Mouse (Mus musculus) heart, embryonic 16.5 days (tissue): ENCODE data around the gene Clnk. TPM values are rescaled to one million over a fixed set of nuclear protein-coding genes. Genes with fewer than 3 reads are reported as not detected.

Experiments used
- ATAC-seq: fragments of 200-750 bp; cut with Nextera tagmentation; replicated peaks from 2 replicates; pipeline ENCODE4 v1.8.0; 2017; ENCODE audit warnings: moderate number of reproducible peaks; ENCODE audit not compliant: insufficient read depth, low FRiP score; ENCODE audit errors: extremely low read depth
- H3K27ac ChIP-seq: fragments of 300-500 bp; sonication (generic); 2 replicates; pipeline ENCODE4 v1.5.1; 2014; ENCODE audit warnings: mild to moderate bottlenecking, low read length, control low read depth, moderate library complexity
- H3K27me3 ChIP-seq: fragments of 300-500 bp; sonication (generic); 2 replicates; pipeline ENCODE4 v1.6.1; 2014; ENCODE audit warnings: low read length, mixed read lengths; ENCODE audit not compliant: control insufficient read depth, insufficient read depth
- H3K36me3 ChIP-seq: fragments of 300-500 bp; sonication (generic); 2 replicates; pipeline ENCODE4 v1.6.1; 2014; ENCODE audit not compliant: control insufficient read depth, insufficient read depth
- H3K4me1 ChIP-seq: fragments of 300-500 bp; sonication (generic); 2 replicates; pipeline ENCODE4 v1.6.1; 2014; ENCODE audit warnings: low read length, mixed read lengths; ENCODE audit not compliant: control insufficient read depth, insufficient read depth
- H3K4me2 ChIP-seq: fragments of 300-500 bp; sonication (generic); 2 replicates; pipeline ENCODE4 v1.6.1; 2014; ENCODE audit warnings: low read depth, mild to moderate bottlenecking, control low read depth, low read length
- H3K4me3 ChIP-seq: fragments of 300-500 bp; sonication (generic); 2 replicates; pipeline ENCODE4 v1.5.1; 2014; ENCODE audit warnings: mild to moderate bottlenecking, control low read depth, low read length
- H3K9ac ChIP-seq: fragments of 300-500 bp; sonication (generic); 2 replicates; pipeline ENCODE4 v1.6.1; 2014; ENCODE audit warnings: low read length, control low read depth
- H3K9me3 ChIP-seq: fragments of 300-500 bp; sonication (generic); replicated peaks from 2 replicates; pipeline ENCODE4 v1.6.1; 2016; ENCODE audit warnings: low read length; ENCODE audit not compliant: control insufficient read depth
- WGBS: fragments of 180-500 bp; shearing (Covaris S2); extraction: QIAGEN DNeasy Blood & Tissue Kit; methylation state at CpG from one replicate; pipeline ENCODE4 v1.1.7; 2014; 5-methylcytosine and 5-hydroxymethylcytosine counted together
- polyA plus RNA-seq: library from polyadenylated mRNA; unstranded; fragments of >200 nt; fragmentation: Nextera tagmentation; extraction: Ambion mirVana; gene quantifications from 2 replicates; pipeline ENCODE4 v1.2.1, GENCODE M21; 2015

Clnk gene
- polyA plus RNA-seq, 1 experiment from 2014 or later: 0.34 TPM

DNA sequence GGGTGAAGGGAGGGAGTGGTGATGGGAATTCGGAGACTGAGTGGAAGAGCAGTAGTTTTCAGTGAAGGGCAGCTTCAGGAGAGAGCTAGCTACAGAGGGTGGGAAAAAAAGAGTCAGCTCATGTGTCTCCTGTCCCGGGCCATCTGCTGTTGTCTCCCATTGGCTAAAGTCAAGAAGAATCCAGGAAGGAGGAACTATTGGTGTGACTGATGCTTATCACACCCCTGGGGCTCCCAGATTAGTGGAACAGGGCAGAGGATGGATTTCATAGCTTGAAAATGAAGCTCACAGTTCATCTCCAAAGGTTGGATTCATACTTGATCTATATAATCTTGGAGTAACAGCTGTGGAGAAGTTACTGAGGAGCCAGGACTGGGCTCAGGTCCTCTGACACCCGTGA, 13.6 kb downstream of the Clnk start:
- 52% methylated on average over 3 of the region's 3 CpGs for WGBS
- Histone ChIP-seq H3K4me2 (no peak overlapping the region), H3K9ac (no peak overlapping the region), H3K27me3 (no peaks in the 10 kb centered on the region), H3K4me3 (no peak overlapping the region), H3K27ac (no peak overlapping the region), H3K36me3 (no peaks in the 10 kb centered on the region), H3K4me1 (no peaks in the 10 kb centered on the region), H3K9me3 (no peaks in the 10 kb centered on the region)
- no peak for ATAC-seq

DNA sequence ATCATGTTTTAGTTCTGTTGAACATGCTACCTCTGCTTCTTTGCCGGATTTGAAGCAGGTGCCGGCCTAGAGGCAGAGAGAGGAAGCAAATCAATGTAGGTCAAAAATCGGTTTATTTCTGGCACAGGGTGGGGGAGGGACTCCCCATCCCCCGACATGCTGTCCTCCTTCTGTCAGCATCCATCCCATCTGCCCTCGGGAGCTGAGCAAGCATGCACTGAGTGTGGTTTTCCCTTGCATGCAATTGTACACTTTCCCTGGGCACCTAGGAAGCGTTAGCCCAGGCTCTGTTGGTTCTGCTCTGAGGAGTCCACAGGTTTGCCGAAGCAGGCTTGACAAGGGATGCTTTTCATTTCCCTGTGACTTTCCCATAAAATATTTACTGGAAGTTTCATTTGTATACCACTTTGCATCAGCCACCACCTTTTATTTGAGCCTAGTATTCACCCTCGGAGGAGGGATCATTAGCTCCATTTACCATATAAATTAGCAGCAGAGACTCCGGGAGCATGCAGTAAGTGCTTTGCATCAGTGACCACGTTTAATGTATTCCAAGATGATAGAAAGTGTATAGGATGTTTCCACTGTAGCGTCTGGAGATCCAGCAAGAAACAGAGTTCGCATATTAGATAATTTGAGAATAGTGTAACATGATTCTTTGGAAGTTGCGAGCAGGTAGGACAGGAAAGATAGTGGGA, 14.2 kb downstream of the Clnk start:
- 65% methylated on average over 13 of the region's 13 CpGs for WGBS
- ATAC-seq: no peak

GRCm38 (mm10) chr5:38858015-38858721, 18.4 kb downstream of the Clnk start:
- no peaks in the 10 kb centered on the region for H3K9me3 ChIP-seq
- no peak overlapping the region for H3K4me3 ChIP-seq
- no peaks in the 10 kb centered on the region for H3K4me1 ChIP-seq
- no peak overlapping the region for H3K4me2 ChIP-seq
- H3K36me3 ChIP-seq: no peaks in the 10 kb centered on the region
- H3K27ac ChIP-seq: no peak overlapping the region
- 51% methylated on average over 4 of the region's 4 CpGs for WGBS
- H3K9ac ChIP-seq: no peak overlapping the region
- ATAC-seq: no peak
- no peaks in the 10 kb centered on the region for H3K27me3 ChIP-seq

More for the DNA sequence above, 14.2 kb downstream of the Clnk start:
- no peak overlapping the region for H3K27ac ChIP-seq
- H3K4me1 ChIP-seq: no peaks in the 10 kb centered on the region
- no peaks in the 10 kb centered on the region for H3K27me3 ChIP-seq
- H3K4me3 ChIP-seq: no peak overlapping the region
- H3K9me3 ChIP-seq: no peaks in the 10 kb centered on the region
- no peaks in the 10 kb centered on the region for H3K36me3 ChIP-seq
- no peak overlapping the region for H3K4me2 ChIP-seq
- no peak overlapping the region for H3K9ac ChIP-seq

GRCm38 (mm10) chr5:38857591-38857990, 19.0 kb downstream of the Clnk start:
- Histone ChIP-seq H3K4me3 (no peak overlapping the region), H3K9me3 (peaks cover 3% of the 10 kb centered on the region; the same call in 1 of the 2 replicates), H3K4me1 (no peaks in the 10 kb centered on the region), H3K9ac (no peak overlapping the region), H3K27me3 (no peaks in the 10 kb centered on the region), H3K27ac (no peak overlapping the region), H3K36me3 (no peaks in the 10 kb centered on the region), H3K4me2 (no peak overlapping the region)
- ATAC-seq: no peak
- WGBS: 64% methylated on average over 1 of the region's 1 CpGs

DNA sequence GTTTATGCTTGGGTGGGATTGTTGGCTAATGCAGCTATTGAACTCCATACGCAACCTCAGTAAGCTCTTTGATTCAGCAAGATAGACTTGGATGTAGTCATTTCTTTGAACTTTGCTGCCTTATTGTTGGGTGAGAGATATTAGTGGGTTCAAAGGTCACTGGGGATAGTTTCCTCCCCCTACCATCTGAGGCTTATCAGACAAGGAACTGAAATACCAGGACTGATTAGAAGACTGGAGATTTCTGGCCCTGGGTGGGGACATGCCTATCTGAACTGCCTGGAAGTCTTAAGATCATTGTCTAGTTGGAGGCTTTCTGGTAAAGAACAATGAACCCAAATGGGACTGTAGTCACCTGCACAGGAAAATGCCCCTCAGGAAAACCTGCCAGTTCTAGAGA, 26.4 kb downstream of the Clnk start:
- no peak for ATAC-seq
- H3K36me3 ChIP-seq: no peaks in the 10 kb centered on the region
- WGBS: 92% methylated on average over 1 of the region's 1 CpGs
- no peaks in the 10 kb centered on the region for H3K4me1 ChIP-seq
- no peak overlapping the region for H3K9ac ChIP-seq
- no peak overlapping the region for H3K4me3 ChIP-seq
- H3K9me3 ChIP-seq: peaks cover 4% of the 10 kb centered on the region; the same call in 1 of the 2 replicates
- no peak overlapping the region for H3K27ac ChIP-seq
- no peaks in the 10 kb centered on the region for H3K27me3 ChIP-seq
- no peak overlapping the region for H3K4me2 ChIP-seq

GRCm38 (mm10) chr5:38845529-38845928, 31.1 kb downstream of the Clnk start:
- Histone ChIP-seq H3K36me3 (no peaks in the 10 kb centered on the region), H3K9ac (no peak overlapping the region), H3K4me1 (no peaks in the 10 kb centered on the region), H3K4me2 (no peak overlapping the region), H3K27ac (no peak overlapping the region), H3K4me3 (no peak overlapping the region), H3K27me3 (no peaks in the 10 kb centered on the region), H3K9me3 (no peaks in the 10 kb centered on the region)
- WGBS: 27% methylated on average over 3 of the region's 3 CpGs
- ATAC-seq: no peak

DNA sequence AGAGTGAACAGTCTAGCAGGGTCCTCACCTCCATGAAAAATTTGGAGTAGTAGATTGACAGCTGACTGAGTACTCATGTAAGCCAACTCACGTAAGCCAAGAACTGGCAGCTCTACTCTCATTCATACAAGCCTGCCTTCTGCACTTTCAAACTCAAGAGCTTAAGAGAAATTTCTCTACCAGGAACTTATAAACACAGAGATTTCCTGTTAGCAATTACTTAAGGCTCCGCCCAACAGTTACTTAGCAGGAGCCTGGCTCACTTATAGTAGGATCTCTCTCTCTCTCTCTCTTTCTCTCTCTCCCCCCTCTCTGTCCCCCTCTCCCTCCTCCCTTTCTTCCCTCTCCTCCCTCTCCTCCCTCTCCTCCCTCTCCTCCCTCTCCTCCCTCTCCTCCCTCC, 32.3 kb downstream of the Clnk start:
- 87% methylated on average over 2 of the region's 2 CpGs for WGBS
- H3K9ac ChIP-seq: no peak overlapping the region
- no peaks in the 10 kb centered on the region for H3K4me1 ChIP-seq
- H3K4me2 ChIP-seq: no peak overlapping the region
- H3K4me3 ChIP-seq: no peak overlapping the region
- no peaks in the 10 kb centered on the region for H3K9me3 ChIP-seq
- H3K36me3 ChIP-seq: no peaks in the 10 kb centered on the region
- no peak for ATAC-seq
- no peaks in the 10 kb centered on the region for H3K27me3 ChIP-seq
- no peak overlapping the region for H3K27ac ChIP-seq

DNA sequence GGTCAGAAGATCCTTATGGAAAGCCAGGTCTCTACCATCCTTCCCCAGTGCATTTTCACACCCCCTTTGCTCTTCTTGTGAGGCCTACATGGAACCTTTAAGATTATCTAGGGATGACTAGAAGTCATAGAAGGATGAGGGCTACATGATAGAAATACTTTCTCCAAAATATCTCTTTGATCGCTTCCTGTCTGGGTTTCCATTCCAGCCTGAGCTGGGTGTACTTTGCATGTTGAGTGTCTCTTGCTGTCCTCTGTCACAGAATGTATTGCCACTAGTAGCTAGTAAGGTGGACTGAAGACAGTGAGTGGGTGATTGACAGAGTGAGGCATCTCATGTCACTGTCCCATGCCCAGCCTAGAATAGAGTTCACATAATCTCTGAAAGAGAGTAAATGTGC, 36.6 kb downstream of the Clnk start:
- Histone ChIP-seq H3K27ac (no peak overlapping the region), H3K4me3 (no peak overlapping the region), H3K36me3 (no peaks in the 10 kb centered on the region), H3K9me3 (no peaks in the 10 kb centered on the region), H3K9ac (no peak overlapping the region), H3K4me2 (no peak overlapping the region), H3K27me3 (no peaks in the 10 kb centered on the region), H3K4me1 (no peaks in the 10 kb centered on the region)
- ATAC-seq: no peak
- 86% methylated on average over 1 of the region's 1 CpGs for WGBS

DNA sequence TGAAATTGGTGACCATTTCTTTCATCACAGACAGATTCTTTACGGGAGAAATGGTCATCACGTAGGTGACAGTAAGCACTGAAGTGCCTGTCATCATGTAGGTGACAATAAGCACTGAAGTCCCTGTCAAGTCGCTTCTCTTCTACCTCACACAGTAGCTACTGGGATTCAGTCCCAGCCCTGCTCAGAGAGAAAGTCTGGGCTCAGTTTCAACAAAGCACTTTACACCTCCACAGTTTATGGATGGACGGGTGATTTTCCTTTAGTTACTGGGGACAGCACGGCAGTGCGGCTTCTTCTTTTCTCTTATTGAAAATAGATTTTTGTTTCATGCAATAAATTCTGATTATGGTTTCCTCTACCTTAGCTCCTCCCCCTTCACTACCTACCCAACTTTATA, 49.3 kb downstream of the Clnk start:
- Histone ChIP-seq H3K9ac (no peak overlapping the region), H3K9me3 (no peaks in the 10 kb centered on the region), H3K4me2 (no peak overlapping the region), H3K27me3 (no peaks in the 10 kb centered on the region), H3K4me3 (no peak overlapping the region), H3K27ac (no peak overlapping the region), H3K4me1 (no peaks in the 10 kb centered on the region), H3K36me3 (no peaks in the 10 kb centered on the region)
- WGBS: 70% methylated on average over 6 of the region's 6 CpGs
- no peak for ATAC-seq
